Mouse (Mus musculus): ENCODE measurements around the gene Mettl7b. TPM values are rescaled to one million over a fixed set of nuclear protein-coding genes. Genes with fewer than 3 reads are reported as not detected.

The Mettl7b gene
- polyA plus RNA-seq, 1 experiment from 2014 or later = not detected

DNA sequence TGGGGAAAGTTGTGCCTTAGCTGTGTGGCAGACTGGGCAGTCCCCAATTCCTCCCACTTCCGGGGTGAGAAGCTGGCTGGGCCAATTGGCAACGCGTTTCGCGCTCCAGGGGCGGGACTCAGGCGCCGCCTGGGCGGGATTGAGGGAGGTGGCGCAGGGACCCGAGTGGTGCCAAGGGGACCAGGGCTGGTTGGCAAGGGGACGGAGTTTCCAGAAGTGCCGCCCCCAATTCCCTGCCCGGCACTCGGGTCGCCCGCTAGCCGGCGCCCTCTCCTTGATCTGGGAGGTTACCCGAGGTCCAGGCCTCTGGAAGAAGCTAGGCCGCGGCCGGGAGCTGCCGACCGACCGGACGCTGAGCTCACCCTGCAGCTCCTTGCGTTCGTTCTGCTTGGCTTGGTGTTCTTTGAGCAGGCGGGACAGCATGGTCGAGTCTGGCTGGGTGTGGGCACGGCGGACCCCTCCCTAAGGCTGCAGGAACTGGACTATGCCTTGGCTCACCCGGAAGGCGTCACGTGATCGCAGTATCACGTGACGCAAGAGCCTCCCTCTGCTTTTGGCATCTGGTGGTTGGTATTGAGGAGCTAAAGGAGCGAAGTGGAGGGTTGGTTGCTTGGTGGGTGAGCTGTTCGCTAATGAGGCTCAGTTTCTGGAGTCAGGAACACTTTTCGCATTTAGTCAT, 37.6 kb downstream of the Mettl7b start:
- no peaks in the 10 kb centered on the region for H3K36me3 ChIP-seq (ENCODE audit: control insufficient read depth, insufficient read depth, low read length)
- H3K27me3 ChIP-seq (ENCODE audit: control insufficient read depth, insufficient read depth, low read length) = no peaks in the 10 kb centered on the region
- WGBS = under 1% methylated on average over 39 of the region's 42 CpGs
- H3K27ac ChIP-seq (ENCODE audit: low read depth, low read length) = peak overlapping the region; percentile 82
- peak overlapping the region; percentile 69 for H3K4me2 ChIP-seq (replicated peaks; ENCODE audit: low read depth, low read length)
- H3K4me1 ChIP-seq (replicated peaks; ENCODE audit: control insufficient read depth, insufficient read depth, low read length) = peaks cover 2% of the 10 kb centered on the region; the same call in 1 of the 2 replicates
- ATAC-seq (ENCODE audit: low FRiP score) (peak; percentile 95), DNase-seq (ENCODE audit: low spot score) (peak; percentile 92)
- no peaks in the 10 kb centered on the region for H3K9me3 ChIP-seq (ENCODE audit: control insufficient read depth, low read length)
- peak overlapping the region; percentile 87 for H3K9ac ChIP-seq (ENCODE audit: low read depth, low read length)
- peak overlapping the region; percentile 83 for H3K4me3 ChIP-seq (ENCODE audit: low read depth, low read length)

- ATAC-seq (ENCODE audit: low FRiP score) (no peak), DNase-seq (ENCODE audit: low spot score) (no peak)
- Histone ChIP-seq H3K9me3 (ENCODE audit: control insufficient read depth, low read length) (no peaks in the 10 kb centered on the region), H3K27me3 (ENCODE audit: control insufficient read depth, insufficient read depth, low read length) (no peaks in the 10 kb centered on the region), H3K4me2 (replicated peaks; ENCODE audit: low read depth, low read length) (peak within 1 kb of the TSS; percentile 69), H3K9ac (ENCODE audit: low read depth, low read length) (peak within 1 kb of the TSS; percentile 87), H3K4me3 (ENCODE audit: low read depth, low read length) (peak within 1 kb of the TSS; percentile 83), H3K4me1 (replicated peaks; ENCODE audit: control insufficient read depth, insufficient read depth, low read length) (peaks cover 2% of the 10 kb centered on the region; the same call in 1 of the 2 replicates), H3K27ac (ENCODE audit: low read depth, low read length) (peak within 1 kb of the TSS; percentile 82), H3K36me3 (ENCODE audit: control insufficient read depth, insufficient read depth, low read length) (no peaks in the 10 kb centered on the region)
- 5% methylated on average over 1 of the region's 1 CpGs for WGBS
These were observed 38.1 kb downstream of the Mettl7b start, which contains the start of gene Rdh5 for GRCm38 (mm10) chr10:128922822-128923012. Gene Rdh5, minus strand, starts transcription at chr10:128922888.

DNA sequence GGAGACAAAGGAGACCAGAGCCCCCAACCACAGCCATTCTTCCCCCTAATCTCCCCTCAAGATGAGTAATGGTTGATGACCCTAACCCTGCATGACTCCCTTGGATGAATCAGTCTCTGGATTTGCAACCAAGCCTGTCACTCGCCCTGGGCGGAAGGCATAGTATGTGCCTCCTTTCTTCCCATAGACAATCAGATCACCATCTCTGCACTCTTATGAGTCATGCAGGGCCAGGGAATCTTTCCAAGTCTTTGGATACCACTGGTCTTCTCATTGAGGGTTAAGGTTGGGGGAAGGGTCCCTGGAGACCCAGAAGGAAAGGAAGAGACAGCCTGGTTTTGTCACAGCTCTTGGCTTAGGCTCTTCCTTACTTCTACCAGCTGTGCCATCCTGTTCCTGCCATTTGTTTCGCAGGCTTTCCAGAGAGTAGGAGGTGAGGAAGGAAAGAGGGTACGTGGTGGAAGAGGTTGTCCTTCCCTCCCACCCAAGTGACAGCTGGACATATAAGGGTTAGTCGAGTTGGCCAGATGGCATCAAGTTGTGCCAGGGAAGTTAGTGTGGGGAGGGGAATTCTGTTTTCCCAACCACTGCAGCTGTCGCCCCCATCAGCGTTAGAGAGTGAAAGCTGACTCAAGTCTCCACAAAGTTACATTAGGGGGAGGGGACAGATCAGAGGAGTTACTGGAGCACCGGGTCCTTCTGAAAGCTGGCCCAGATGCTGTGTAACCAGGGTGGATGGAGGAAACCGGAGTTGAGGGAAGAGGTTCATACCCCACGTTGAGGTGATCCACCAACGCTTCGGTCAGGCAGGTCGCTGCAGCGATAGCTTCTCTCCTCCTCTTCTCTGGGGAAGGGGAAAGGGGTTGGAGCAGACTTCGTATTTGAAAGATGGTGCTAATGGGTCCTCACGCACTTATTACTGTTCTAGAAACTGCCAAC, 38.6 kb downstream of the Mettl7b start:
- Histone ChIP-seq H3K27ac (ENCODE audit: low read depth, low read length) (no peak overlapping the region), H3K9me3 (ENCODE audit: control insufficient read depth, low read length) (no peaks in the 10 kb centered on the region), H3K27me3 (ENCODE audit: control insufficient read depth, insufficient read depth, low read length) (no peaks in the 10 kb centered on the region), H3K4me3 (ENCODE audit: low read depth, low read length) (peak overlapping the region; percentile 83), H3K4me2 (replicated peaks; ENCODE audit: low read depth, low read length) (peak overlapping the region; percentile 69), H3K9ac (ENCODE audit: low read depth, low read length) (peak overlapping the region; percentile 87), H3K4me1 (replicated peaks; ENCODE audit: control insufficient read depth, insufficient read depth, low read length) (peaks cover 2% of the 10 kb centered on the region; the same call in 1 of the 2 replicates), H3K36me3 (ENCODE audit: control insufficient read depth, insufficient read depth, low read length) (no peaks in the 10 kb centered on the region)
- WGBS = 74% methylated on average over 16 of the region's 16 CpGs
- DNase-seq (ENCODE audit: low spot score) (no peak), ATAC-seq (ENCODE audit: low FRiP score) (peak; percentile 2; the same call in 1 of the 2 replicates)

DNA sequence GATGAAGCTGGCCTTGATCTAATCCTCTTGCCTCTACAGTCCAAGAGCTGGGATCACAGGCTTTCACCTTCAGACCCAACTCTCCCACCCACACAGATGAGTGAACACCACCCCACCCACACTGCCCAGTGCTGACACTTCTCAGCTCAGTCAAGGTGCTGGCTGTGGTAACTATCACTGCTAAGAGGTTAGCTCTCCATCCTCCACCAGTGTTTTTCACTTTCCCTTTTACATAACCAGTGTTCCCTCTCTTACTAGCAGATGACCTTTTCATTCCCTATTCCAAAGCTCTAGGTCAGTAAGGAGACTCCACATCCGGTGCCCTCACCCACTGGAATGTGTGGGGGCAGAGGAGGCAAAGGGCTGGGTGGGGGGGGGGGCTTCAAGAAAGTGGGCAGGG, 39.5 kb downstream of the Mettl7b start:
- H3K4me3 ChIP-seq (ENCODE audit: low read depth, low read length) = no peak overlapping the region
- H3K9me3 ChIP-seq (ENCODE audit: control insufficient read depth, low read length) = no peaks in the 10 kb centered on the region
- DNase-seq (ENCODE audit: low spot score) (no peak), ATAC-seq (ENCODE audit: low FRiP score) (no peak)
- H3K27ac ChIP-seq (ENCODE audit: low read depth, low read length) = no peak overlapping the region
- no peaks in the 10 kb centered on the region for H3K36me3 ChIP-seq (ENCODE audit: control insufficient read depth, insufficient read depth, low read length)
- H3K4me1 ChIP-seq (replicated peaks; ENCODE audit: control insufficient read depth, insufficient read depth, low read length) = peaks cover 2% of the 10 kb centered on the region; the same call in 1 of the 2 replicates
- no peaks in the 10 kb centered on the region for H3K27me3 ChIP-seq (ENCODE audit: control insufficient read depth, insufficient read depth, low read length)
- no peak overlapping the region for H3K9ac ChIP-seq (ENCODE audit: low read depth, low read length)
- no peak overlapping the region; the same call in 1 of the 2 replicates for H3K4me2 ChIP-seq (replicated peaks; ENCODE audit: low read depth, low read length)
- 59% methylated on average over 1 of the region's 1 CpGs for WGBS

- Histone ChIP-seq H3K4me1 (replicated peaks; ENCODE audit: control insufficient read depth, insufficient read depth, low read length) (peaks cover 2% of the 10 kb centered on the region; the same call in 1 of the 2 replicates), H3K4me3 (ENCODE audit: low read depth, low read length) (no peak overlapping the region), H3K36me3 (ENCODE audit: control insufficient read depth, insufficient read depth, low read length) (no peaks in the 10 kb centered on the region), H3K27me3 (ENCODE audit: control insufficient read depth, insufficient read depth, low read length) (no peaks in the 10 kb centered on the region), H3K9ac (ENCODE audit: low read depth, low read length) (no peak overlapping the region), H3K27ac (ENCODE audit: low read depth, low read length) (no peak overlapping the region), H3K9me3 (ENCODE audit: control insufficient read depth, low read length) (no peaks in the 10 kb centered on the region), H3K4me2 (replicated peaks; ENCODE audit: low read depth, low read length) (no peak overlapping the region)
- no peak for ATAC-seq (ENCODE audit: low FRiP score)
- no peak for DNase-seq (ENCODE audit: low spot score)
- WGBS = 74% methylated on average over 3 of the region's 3 CpGs
These were observed 40.0 kb downstream of the Mettl7b start for GRCm38 (mm10) chr10:128920736-128921161.

DNA sequence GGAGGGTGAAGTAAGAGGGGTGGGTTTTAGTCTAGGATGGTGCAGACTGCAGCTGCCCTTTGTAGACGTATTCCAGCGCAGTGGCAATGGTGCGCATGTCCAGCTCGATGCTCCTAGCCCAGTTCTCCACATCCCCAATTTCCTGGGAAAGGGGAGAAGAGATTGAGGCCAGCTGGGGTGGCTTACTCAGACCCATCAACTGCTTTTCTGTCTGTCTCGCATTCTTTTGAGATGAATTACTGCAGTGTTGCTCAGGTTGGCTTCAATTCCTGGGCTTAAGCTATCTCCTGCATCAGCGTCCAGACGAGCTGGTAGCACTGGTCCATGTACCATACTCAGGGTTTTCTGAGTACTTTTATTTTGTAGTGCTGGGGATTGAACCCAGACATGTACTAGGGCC, 40.8 kb downstream of the Mettl7b start:
- WGBS = 85% methylated on average over 7 of the region's 7 CpGs
- Histone ChIP-seq H3K4me1 (replicated peaks; ENCODE audit: control insufficient read depth, insufficient read depth, low read length) (peaks cover 2% of the 10 kb centered on the region; the same call in 1 of the 2 replicates), H3K27ac (ENCODE audit: low read depth, low read length) (no peak overlapping the region), H3K9ac (ENCODE audit: low read depth, low read length) (no peak overlapping the region), H3K9me3 (ENCODE audit: control insufficient read depth, low read length) (no peaks in the 10 kb centered on the region), H3K4me2 (replicated peaks; ENCODE audit: low read depth, low read length) (no peak overlapping the region), H3K27me3 (ENCODE audit: control insufficient read depth, insufficient read depth, low read length) (no peaks in the 10 kb centered on the region), H3K36me3 (ENCODE audit: control insufficient read depth, insufficient read depth, low read length) (no peaks in the 10 kb centered on the region), H3K4me3 (ENCODE audit: low read depth, low read length) (no peak overlapping the region)
- DNase-seq (ENCODE audit: low spot score) (no peak), ATAC-seq (ENCODE audit: low FRiP score) (no peak)

- WGBS = 13% methylated on average over 6 of the region's 6 CpGs
- no peak overlapping the region for H3K27ac ChIP-seq (ENCODE audit: low read depth, low read length)
- H3K4me1 ChIP-seq (replicated peaks; ENCODE audit: control insufficient read depth, insufficient read depth, low read length) = peaks cover 2% of the 10 kb centered on the region; the same call in 1 of the 2 replicates
- DNase-seq (ENCODE audit: low spot score) (no peak), ATAC-seq (ENCODE audit: low FRiP score) (0 out of 2 replicates have a peak, but pooled peaks have one; percentile 0)
- no peaks in the 10 kb centered on the region for H3K36me3 ChIP-seq (ENCODE audit: control insufficient read depth, insufficient read depth, low read length)
- no peak overlapping the region for H3K4me3 ChIP-seq (ENCODE audit: low read depth, low read length)
- H3K4me2 ChIP-seq (replicated peaks; ENCODE audit: low read depth, low read length) = no peak overlapping the region
- H3K9me3 ChIP-seq (ENCODE audit: control insufficient read depth, low read length) = no peaks in the 10 kb centered on the region
- no peak overlapping the region for H3K9ac ChIP-seq (ENCODE audit: low read depth, low read length)
- H3K27me3 ChIP-seq (ENCODE audit: control insufficient read depth, insufficient read depth, low read length) = no peaks in the 10 kb centered on the region
These were observed 41.6 kb downstream of the Mettl7b start for GRCm38 (mm10) chr10:128919203-128919631.

GRCm38 (mm10) chr10:128918246-128918645, 42.5 kb downstream of the Mettl7b start:
- Histone ChIP-seq H3K9me3 (ENCODE audit: control insufficient read depth, low read length) (no peaks in the 10 kb centered on the region), H3K27ac (ENCODE audit: low read depth, low read length) (no peak overlapping the region), H3K4me2 (replicated peaks; ENCODE audit: low read depth, low read length) (no peak overlapping the region), H3K36me3 (ENCODE audit: control insufficient read depth, insufficient read depth, low read length) (no peaks in the 10 kb centered on the region), H3K4me1 (replicated peaks; ENCODE audit: control insufficient read depth, insufficient read depth, low read length) (0 out of 2 replicates have a peak, but pooled peaks cover 4% of the 10 kb centered on the region), H3K27me3 (ENCODE audit: control insufficient read depth, insufficient read depth, low read length) (no peaks in the 10 kb centered on the region), H3K4me3 (ENCODE audit: low read depth, low read length) (no peak overlapping the region), H3K9ac (ENCODE audit: low read depth, low read length) (no peak overlapping the region)
- ATAC-seq (ENCODE audit: low FRiP score) = no peak
- WGBS = 73% methylated on average over 7 of the region's 7 CpGs
- DNase-seq (ENCODE audit: low spot score) = no peak

Data from hindbrain, embryonic 11.5 days (tissue).